Mouse (Mus musculus) embryo, embryonic 11 days (tissue): Measurements from ENCODE around the gene Scrg1.
A peak's percentile ranks its signal among the peaks of the same experiment; 100 is the strongest.
"Not testable (repeated sequence)": the region's sequence is repeated elsewhere in the genome, so short reads cannot be mapped to it uniquely, and the experiment has no call there.

Source experiments
- DNase-seq: peaks from one replicate; pipeline ENCODE4 v3.0.0-alpha.2; 2015

Gene Scrg1

DNA sequence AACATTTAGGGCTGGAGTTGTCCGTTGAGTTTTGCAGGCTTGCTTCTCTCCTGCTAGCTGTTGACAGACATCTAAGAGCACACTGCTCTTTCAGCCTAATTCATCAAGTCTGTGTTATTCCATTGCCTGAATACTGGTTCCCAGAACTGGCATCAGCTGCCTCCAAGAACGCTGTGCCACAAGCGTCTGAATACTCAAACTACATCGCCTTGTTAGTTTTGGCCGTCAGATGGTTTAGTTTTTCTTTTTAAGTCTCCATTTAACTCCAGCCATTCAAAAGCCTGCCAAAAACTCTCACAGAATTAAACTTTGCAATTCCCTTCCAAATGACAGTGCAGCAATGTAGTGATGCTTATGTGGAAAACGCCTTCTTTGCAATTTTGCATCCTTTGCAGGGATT lies 1.4 kb downstream of the Scrg1 start:
- no peak for DNase-seq

DNA sequence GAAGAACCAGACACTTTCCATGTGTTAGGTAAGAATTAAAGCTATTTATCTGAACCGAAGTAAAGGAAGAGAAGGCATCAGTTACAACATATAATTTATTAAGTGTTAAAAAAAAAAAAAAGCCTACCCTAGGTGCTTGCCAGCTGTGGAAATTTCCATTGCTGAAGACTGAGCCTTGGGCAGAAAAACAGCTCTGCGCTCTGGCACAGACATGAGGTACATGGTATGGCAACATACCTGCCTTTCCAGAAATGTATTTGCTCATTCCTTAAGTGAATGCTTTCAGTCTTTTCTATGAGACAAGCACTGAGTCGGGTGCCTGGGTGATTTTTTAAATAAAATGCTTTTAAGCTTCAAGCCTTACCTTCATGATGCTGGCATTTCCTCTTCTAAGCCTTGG lies 2.2 kb downstream of the Scrg1 start:
- DNase-seq, result no peak

DNA sequence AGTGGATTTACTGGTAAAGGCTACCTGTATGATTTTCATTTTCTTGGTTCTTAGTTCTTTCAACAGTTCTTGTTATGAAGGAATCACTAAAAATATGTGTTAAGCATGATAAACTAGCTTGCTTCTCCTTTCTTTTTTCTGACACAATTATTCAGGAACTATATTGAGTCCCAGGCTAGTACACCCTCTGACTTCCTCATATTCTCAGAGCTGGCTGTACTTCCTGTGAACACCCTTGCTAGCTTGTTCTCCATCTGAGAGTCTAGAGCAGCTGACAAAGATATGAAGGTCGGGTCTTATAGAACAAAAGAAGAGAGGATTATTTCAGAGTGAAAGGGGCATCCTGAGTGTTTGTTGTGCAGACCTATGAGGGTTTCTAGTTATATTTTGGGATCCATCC lies 7.1 kb downstream of the Scrg1 start:
- DNase-seq, result no peak

DNA sequence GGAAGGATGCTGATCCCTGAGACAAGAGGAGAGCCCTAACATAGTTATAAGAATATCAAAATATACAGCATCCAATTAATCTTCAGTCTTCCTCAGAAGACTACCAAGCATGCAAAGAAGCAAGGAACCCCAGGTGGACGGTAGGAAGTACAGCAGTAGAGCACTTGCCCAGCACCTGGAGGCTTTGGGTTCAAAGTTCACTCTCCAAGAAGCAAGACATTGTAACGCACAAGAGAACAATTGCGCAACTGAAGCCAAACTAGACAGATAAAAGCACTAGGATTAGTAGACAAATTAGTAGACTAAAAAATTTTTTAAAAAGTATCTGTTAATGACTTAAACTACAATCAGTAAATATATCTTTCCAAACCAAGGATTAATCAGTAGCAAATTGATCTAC lies 8.0 kb downstream of the Scrg1 start:
- no peak for DNase-seq

DNA sequence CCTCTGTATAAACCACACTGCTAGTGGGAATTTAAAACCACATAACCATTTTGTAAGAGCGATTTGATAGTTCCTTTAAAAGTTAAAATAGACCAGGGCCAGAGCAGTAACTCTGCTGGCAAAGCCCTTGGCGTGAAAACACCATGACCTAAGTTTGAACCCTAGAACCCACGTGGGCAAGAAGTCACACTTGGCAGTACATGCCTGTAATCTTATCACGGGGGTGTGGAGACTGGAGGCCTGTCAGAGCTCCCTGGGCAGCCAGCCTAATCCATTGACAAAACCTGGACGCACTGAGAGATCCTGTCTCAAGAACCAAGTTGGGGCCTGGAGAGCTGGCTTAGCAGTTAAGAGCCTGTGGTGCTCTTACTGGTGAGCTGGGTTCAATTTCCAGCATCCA lies 12.9 kb downstream of the Scrg1 start:
- peak; percentile 14 for DNase-seq

DNA sequence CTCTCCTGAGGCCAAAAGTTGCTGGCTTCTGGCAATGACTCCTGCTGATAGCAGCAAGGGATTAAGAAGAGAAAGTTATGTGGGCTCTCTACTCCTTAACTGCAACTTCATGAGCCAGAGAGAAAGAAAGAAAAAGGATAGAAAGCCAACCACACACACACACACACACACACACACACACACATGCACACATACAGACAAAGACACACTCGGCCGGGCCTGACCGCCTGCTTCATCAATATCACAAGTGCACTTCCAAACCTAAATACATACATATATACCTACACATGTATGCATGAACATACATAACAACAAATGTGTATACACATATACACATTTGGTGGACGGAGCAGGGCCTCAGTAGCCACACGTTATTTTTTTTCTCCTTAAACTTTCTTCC lies 15.1 kb downstream of the Scrg1 start:
- no peak for DNase-seq

DNA sequence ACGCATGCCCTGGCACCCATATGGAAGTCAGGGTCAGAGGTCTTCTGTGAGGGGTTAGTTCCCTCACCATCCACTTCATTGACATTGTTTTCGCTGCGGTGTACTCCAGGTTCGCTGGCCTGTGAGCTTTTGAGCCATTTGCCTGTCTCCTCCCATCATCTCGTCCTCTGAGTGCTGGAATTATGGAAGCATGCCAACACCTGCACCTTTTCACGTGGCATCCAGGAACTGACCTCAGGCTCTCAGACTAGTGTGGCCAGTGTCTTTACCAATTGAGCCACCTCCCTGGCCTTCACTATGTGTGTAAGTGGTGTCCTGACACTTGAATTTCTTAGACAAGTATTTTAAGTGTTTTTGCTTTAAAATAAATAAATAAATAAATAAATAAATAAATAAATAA lies 18.0 kb downstream of the Scrg1 start:
- DNase-seq, result no peak

DNA sequence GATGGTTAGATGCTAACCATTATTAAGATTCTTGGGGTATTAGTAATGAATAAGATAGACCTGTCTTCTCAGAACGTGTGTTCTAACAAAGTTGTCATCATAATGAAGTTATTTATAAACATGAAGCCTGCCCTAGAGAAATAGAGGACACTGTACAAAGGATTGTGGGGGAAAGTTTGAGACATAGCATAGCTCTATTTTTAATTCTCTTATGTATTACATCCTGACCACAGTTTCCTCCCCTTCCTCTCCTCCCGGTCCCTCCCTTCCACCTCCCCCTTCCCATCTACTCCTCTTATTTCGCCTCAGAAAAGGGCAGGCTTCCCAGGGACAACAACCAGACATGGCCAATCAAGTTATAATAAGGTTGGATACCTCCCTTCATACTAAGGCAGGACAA lies 22.7 kb downstream of the Scrg1 start:
- DNase-seq, result no peak

DNA sequence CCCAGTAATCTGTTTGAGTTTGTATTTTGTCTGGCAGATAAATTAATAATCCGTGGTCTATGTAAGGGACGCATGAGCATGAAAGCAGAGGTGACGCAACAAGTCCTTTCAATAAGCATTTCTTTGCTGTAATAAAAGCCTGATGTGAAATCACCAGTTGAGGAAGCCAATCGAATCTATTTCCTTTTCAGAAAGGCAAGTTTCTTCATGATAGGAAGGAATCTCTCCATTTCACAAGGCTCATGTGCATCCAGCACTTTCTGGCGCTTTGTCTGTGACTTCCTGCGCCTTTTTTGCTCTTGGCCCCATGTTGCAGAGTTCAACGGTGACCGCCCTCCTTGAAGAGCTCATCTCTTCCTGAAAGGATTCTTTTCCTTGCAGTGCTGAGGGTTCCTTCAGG lies 24.0 kb downstream of the Scrg1 start:
- DNase-seq, result no peak

DNA sequence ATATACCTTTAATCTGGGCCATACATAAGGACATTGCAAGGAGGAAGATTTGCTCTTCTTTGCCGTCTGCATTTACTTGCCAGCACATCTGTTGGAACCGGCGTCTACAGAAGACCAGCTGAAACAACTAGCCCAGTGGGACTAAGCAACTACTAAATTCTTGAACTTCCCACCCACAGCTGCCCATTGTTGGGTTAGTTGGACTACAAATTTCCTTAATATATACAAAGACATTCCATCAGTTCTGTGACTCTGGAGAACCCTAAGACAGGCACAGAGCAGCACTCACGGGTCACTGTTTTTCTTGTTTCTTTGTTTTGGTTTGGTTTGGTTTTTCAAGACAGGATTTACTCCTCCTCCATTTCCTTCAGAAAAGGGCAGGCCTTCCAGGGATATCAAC lies 24.9 kb downstream of the Scrg1 start:
- DNase-seq, result no peak

DNA sequence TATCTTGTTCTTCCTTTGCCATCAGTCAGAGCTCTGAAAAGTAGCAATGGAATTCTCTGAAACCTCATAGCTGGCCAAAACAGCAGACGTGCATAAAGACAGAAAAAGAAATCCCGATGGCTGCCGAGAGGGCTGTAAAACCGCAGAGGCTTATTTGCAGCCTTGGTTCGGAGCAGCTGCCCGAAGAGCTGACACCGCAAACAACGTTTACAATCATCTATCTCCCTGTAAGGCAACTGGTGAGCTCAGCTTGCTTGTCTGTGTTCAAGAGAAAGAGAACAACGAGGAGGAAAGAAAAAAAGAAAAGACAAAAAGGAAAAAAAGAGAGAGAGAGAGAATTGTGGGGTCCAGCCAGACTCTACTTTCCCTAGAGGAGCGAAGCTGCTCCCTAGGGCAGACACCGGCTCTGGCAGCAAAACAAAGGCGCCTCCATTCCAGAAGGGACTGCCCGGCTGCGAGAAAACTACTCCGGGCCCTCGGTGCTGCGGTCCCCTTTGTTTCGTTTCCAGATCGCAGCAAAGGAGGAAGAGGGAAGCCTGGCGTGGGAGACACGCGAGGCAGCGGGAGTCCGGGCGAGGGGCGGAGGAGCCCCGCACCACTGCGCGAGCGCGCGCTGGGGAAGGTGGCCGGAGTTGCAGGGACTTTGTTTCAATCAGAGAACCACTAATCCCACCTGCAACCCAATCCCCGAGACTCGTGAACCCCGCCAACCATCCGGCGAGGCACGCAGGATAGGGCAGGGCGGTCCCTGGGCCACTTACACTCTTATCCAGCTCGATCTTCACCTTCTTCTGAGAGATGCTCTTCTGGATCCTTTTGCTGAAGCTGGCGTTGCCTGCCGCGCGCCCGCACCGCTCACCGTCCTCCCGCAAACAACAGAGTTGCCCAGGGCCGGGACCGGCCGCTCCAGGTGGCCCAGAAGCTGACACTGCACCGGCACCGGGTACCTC lies 31.0 kb downstream of the Scrg1 start:
- DNase-seq, result peak; percentile 74

DNA sequence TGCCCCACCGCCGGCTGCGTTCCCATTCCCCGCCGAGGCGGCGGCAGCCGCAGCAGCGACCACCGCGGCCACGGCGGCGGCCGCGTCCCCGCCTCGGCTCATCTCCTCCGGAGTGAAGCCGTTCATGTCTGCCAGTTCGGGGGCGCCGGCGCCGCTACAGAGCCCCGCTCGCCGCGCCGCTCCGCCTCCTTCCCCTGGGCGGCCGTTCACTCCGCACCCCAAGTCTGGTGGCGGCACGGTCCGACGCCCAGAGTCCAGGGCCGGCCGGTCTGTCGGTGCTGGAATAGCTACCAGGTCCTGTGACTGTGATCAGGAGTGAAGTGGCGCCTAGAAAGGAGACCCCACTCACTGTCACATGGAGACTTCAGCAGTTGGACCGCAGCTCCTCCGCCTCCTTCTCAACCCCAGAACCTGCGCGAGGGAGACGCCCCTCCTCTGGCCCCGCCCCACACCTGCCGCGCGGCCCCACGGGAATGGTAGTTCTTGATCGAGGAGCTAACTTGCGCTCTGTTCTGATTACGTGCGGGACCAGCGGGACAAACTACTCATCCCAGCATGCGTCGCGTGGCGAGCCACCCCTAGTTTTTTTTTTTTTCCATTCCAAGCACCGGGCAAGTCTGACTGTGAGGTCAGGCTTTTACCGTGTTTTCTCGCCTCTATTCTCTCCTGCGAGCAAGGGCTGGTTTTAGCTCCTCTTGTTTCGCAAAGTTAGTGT lies 31.9 kb downstream of the Scrg1 start, which contains the start of gene Sap30:
Sap30 (minus strand) TSS at position 420 of the 715 bp plus-strand sequence.
- DNase-seq, result peak; percentile 98

DNA sequence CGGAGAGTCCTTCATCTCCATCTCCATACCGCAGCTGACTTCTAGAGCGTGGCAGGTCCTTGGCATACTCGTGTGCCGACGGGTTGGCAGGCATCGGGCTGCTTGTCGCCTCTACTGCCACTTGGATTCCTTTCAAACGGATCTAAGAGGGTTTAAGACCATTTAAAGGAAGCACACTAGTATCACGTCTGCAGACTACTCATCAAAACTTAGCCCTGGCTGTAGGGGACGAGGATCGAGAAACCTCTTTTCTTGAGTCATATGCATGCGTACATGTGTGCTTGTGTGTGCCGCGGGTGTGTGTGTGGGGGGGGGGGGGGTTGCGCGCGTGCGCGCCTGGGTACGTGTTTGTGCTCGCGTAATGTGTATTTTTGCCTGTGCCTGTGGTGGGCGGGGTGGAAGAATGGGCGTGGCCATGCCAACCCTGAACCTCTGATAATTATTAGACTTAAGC lies 32.6 kb downstream of the Scrg1 start:
- DNase-seq, result peak; percentile 74

DNA sequence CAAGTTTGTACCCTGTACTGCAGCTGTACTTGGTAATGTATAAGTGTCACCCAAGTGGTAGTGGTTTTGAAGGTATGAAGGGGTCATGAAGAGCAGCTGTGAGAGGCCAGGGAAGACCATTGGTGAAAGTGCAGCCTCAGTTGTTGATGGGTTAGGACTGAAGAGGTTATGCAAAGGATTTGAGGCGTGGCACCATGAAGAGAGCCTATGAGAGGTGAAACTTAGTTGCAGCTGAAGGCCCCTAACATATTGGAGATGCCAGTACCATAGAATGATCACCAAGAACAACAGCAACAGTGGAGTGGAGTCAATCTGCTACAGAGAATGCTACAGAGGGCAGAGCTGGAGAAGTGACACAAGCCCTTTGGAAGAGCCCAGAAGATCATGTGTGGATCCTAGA lies 33.6 kb downstream of the Scrg1 start:
- no peak for DNase-seq

DNA sequence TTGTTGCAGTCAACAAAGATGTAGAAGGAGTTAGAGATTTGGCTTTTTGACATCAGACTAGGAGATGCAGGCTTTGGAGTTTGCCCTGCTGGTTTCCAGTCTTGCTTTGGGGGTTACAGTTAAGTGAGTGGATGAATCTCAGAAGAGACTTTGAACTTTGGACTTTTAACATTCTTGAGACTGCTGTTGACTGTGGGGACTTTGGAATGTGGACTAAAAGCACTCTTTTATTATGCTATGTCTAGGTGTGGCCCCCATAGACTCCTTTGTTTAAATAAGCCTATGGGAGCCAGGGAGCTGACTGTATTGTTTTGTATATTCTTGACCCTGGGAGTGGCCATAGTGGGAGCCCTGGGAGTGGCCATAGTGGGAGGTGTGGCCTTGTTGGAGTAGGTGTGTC lies 34.2 kb downstream of the Scrg1 start:
- DNase-seq, result no peak

DNA sequence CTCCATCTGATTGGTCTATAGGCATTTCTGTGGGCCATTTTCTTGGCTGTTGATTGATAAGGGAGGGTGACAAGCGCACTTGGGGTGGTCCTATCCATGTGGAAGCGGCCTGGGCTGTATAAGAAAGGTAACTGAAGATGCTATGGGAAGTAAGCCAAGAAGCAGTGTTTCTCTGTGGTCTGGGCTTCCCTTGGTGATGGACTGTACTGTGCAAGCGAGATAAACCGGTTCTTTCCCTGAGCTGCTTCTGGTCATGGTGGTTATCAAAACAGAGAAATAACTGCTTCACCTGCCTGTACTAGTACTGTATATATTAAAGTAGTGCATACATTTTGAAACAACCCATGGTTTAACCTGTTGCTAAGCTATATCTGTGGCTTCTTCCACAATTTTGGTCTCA lies 36.1 kb downstream of the Scrg1 start:
- DNase-seq, result no peak

DNA sequence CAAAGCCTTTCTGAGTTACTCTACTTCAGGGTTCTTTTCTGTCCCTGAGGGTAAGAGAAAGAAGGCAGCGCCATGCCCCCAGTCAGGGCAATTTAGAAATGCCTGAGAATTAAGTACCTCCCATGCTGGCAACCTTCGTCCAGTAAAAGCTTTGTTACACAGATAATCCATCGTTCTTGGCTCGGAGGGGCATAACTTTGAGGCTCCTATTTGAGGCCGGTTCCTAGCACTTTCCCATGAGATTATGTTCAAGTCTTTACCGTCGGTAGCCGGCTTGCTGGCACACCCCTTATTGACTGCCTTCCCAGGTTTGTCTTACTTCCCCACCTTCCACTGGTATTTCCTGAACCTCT lies 42.7 kb downstream of the Scrg1 start:
- DNase-seq, result no peak

DNA sequence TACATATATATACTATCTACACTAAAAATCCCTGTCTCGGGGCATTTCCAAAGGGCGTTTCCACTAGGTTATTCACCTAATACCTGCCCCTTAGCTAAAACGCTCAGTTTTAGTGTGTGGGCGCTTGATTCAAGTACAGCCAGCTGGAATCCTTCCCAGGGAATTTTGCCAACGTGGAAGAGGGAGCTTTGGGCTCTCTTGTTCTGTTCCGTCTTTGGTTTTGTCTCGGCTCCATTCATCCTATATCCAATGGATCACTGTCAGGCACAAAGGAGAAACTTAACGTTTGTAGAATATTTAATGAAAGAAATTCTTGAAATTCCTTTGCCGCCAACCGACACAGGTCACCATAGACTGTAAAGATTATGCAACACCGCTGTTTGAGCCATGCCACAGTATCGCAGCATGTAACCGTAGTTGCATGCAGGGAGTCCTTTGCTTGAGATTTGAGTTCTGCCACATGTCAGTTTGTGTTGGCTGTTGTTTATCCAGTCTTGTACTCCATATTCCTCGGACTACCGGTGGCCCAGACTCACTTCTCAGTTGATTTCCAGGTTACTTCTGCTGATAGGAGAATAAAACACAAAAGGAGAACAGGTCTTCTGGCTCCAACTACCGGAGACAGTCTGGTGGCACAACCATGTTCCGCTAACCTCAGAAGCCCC lies 43.3 kb downstream of the Scrg1 start:
- no peak for DNase-seq

DNA sequence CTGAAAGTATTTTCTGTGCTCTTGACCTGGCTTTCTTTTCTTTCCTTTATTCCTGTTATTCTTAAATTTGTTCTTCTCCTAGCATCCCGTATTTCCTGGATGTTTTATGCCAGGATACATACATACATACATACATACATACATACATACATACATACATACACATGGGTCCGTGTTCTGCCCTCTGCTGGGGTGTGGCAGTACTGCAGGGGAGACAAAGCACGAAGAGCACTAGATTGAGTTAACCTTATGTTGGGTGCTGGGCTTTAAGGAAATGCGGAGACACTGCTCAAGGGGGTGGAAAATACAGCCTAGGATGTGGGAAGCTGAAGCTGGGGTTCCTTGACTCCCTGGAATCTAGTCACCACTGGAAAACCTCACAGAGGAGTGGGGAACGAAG lies 47.9 kb downstream of the Scrg1 start:
- DNase-seq, result peak; percentile 66

DNA sequence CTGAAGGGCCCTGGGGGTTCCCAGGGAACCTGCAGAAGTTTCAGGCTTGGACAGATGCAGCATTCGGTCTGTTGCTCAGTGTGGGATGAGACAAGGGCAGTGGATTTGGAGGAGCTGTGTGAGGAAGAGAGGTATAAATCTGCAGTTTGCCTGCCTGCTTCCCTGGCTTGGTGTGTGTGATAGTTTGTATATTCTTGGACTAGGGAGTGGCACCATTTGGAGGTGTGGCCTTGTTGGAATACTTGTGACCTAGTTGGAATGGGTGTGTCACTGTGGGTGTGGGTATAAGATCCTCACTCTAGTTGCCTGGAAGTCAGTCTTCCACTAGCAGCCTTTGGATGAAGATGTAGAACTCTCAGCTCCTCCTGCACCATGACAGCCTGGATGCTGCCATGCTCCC lies 49.8 kb downstream of the Scrg1 start:
- DNase-seq, result not testable (repeated sequence)

DNA sequence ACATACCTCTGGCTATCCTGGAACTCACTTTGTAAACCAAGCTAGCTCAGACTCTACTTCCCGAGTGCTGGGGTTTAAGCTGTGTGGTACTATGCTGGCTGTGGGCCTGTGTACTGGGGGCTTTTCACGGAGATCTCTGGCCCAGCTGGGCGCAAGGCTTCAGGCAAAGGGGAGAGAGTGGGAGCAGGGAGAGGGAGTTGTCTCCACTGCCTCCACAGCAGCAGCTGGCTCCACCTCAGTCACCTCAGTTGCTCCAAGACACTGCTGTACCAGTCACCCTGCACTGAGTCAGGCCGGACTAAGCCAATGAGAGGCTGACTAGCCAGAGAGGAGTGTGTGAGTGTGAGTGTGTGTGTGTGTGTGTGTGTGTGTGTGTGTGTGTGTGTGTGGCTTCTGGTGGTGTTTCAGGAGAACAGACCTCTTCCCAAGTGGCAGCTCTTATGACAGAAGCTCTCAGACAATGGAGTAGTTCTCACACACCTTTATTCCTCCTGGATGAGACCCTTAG lies 51.9 kb downstream of the Scrg1 start:
- no peak for DNase-seq

DNA sequence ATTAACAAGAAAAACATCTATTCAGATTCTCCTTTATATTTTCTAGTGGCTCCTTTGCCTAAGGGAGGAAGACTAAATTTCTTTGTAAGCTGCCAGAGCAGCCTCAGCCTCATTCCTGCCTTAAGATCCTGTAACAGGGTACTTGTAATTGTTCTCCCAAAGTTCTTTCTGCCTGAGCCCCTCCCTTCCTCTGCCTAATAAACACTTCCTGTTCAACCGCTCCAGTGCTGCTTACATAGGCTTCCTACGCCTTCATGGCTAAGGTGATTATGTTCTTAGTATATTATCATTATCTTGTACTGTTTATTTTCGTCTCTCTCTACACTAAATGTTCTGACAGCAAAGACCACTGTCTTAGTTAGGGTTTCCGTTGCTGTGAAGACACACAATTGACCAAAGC lies 52.9 kb downstream of the Scrg1 start:
- DNase-seq, result no peak

DNA sequence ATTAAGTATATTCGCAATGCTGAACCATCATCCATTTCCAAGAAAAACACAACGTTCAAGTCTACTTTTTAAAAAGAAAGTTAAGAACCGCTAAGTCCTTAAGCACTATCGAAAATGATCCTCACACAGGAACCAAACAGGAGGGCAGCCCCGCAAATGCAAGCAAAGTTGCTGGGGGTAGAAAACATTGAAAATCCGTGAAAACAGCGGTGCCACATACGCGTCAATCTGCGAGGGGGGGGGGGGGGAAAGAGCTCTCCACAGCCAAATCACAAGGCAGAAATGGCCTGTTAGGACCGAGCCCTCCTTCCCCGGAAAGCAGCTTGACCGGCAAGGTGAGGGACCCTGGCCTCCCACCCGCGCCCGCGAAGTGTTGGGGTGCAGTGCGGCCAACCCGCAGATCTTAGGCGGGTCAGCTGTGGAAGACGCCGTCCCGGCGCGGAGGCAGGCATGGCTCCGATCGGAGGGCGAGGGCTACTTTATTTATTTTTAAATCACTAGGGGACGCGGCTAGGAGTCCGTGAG lies 55.1 kb downstream of the Scrg1 start:
- DNase-seq, result no peak
